Mouse (Mus musculus) olfactory bulb, adult 2 months (tissue): ENCODE measurements at regions not wholly inside any gene's neighbourhood (a gene's known extent, or its start where the extent isn't known, plus 50 kb on each side); places are given as distances from the start of the nearest gene placed in this dataset.

ENCODE experiments used
- H3K27ac ChIP-seq: fragments of 200-500 bp; 2 replicates; pipeline ENCODE4 v1.5.1; 2012; ENCODE audit warnings: low read depth, low read length; ENCODE audit not compliant: insufficient read depth
- H3K4me1 ChIP-seq: fragments of 200-500 bp; 2 replicates; pipeline ENCODE4 v1.6.1; 2012; ENCODE audit warnings: low read length; ENCODE audit not compliant: control insufficient read depth, insufficient read depth
- H3K4me3 ChIP-seq: fragments of 200-500 bp; 2 replicates; pipeline ENCODE4 v1.5.1; 2012; ENCODE audit warnings: mild to moderate bottlenecking, low read depth, low read length, moderate library complexity; ENCODE audit not compliant: insufficient read depth
- CTCF ChIP-seq: fragments of 200-500 bp; IDR thresholded peaks from 2 replicates; pipeline ENCODE4 v1.5.1; 2012; ENCODE audit warnings: low read depth, mild to moderate bottlenecking, low read length, moderate library complexity; ENCODE audit not compliant: insufficient read depth
- POLR2A ChIP-seq: fragments of 200-500 bp; IDR thresholded peaks from 2 replicates; pipeline ENCODE4 v1.6.1; 2012; ENCODE audit warnings: mild to moderate bottlenecking, low read depth, low read length, moderate library complexity; ENCODE audit not compliant: insufficient read depth
- WGBS: fragments of 180-500 bp; shearing (Covaris S2); methylation state at CpG from one replicate; pipeline ENCODE4 v1.1.7; 2018; 5-methylcytosine and 5-hydroxymethylcytosine counted together

DNA sequence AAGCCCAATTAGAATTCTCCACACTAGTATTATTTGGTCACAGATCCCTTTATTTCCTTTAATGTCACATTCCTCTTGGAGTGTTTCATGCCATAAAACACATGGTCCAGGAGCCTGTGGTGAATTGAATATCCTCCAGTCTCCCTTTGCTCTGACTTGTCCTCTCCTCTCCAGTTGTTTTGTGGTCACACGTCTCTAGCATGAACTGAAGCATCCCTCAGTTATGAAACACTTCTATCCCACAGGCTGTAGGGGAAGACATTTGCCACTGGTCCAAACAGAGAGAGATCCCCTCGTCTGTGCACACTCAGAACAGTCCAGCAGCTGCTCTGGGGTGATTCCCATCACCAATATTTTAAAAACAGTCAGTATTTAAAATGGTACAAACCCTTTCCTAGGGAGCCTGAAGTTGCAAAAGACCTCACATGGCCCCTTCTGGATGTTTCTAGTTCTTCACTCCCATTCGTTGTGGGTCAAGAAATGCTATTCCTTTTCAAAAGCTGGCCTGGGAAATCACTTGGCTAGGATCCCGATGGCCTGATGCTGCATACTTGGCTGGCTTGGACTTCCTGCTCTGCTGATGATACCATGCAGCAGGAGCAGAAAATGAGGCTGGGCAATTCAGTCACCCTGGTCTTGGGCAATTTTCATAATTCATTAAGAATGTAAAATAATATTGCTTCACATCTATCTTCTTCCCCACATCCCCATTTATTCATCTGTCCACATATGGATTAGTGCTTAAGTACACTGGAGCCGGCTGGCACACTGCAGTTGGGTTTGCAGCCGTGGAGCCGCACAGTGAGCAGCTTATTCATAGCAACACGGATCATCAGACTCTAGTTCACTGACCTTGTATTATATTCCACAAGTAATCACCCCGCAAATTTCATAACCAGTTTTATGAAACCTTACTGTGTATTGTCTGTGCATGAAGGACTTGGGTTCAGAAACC is 83.1 kb upstream of the Adamts9 start:
- TF ChIP-seq CTCF (no peak), POLR2A (no peak)
- WGBS: 72% methylated on average over 9 of the region's 9 CpGs

DNA sequence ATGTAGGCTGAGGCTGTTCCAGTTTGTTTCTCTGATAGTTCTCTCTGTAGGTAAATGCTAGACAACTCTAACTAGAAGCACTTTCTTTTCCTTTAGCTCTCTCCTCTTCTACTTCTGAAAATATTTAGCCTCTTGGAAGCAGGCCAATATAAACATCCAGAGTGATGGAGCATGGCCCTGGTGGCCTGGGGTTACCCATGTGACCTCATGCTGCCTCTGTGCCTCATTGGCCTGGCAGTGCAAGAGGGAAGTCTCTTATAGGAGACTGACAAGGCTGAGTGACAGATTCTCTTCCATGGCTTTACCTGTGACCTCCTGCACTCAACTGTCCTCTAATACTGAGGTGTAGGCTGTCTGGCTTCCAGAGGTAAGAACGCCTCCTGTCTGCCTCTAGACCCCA is 71.2 kb upstream of the Adamts9 start:
- no peak overlapping the region for H3K27ac ChIP-seq
- H3K4me3 ChIP-seq: no peak overlapping the region
- 90% methylated on average over 1 of the region's 1 CpGs for WGBS
- TF ChIP-seq CTCF: no peak
- TF ChIP-seq POLR2A: no peak
- H3K4me1 ChIP-seq: no peaks in the 10 kb centered on the region

More for the DNA sequence above, 83.1 kb upstream of the Adamts9 start:
- Histone ChIP-seq H3K27ac (no peak overlapping the region), H3K4me3 (no peak overlapping the region), H3K4me1 (no peaks in the 10 kb centered on the region)

DNA sequence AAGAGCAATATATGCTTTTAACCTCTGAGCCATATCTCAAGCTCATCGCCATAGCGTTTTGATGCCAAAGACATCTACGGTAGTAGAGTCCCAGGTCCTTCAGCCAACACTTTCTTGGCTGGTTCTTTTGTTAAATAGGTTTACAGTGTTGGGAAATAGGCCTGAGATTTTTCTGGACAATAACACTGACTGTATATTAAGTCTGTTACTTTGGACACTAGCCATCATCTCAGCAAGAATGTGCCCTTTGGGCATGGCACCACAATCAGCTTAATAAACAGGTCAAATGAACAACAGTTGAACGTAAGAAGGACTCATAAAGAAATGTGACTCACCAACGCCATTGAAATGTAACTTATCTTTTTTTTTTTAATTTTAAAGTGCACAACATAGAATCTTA is 68.6 kb upstream of the Adamts9 start:
- WGBS: 91% methylated on average over 5 of the region's 5 CpGs
- no peak for TF ChIP-seq CTCF
- TF ChIP-seq POLR2A: no peak
- no peak overlapping the region for H3K4me3 ChIP-seq
- no peaks in the 10 kb centered on the region for H3K4me1 ChIP-seq
- no peak overlapping the region for H3K27ac ChIP-seq

DNA sequence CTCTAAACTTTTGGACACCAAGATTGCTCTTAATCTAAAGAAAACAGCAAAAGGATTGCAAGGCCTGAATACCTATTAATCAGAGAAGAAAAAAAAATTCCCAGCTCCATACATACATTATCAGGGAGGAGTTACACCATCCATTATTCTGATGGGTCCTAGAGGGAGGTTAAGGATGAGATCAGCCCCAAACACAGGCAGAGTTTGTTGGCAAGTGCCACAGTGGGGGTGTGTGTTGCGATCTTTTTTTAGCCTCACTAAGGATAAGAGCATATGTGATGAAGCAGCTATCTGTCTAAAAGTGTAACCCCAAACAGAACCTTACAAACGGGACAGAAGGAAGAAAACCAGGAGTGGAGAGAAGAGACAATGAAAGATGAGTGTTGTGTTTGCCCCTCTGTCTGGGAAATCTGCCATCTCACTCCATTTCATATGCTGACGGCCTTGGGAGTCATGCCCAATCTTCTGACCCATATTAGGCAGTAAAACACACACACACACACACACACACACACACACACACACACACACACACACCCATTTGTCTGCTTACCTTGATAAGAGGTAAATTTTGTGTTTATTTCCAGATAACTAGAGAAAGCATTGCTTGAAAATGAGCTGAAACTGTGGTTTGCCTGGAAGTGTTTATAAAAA is 61.4 kb upstream of the Adamts9 start:
- Histone ChIP-seq H3K4me3 (no peak overlapping the region), H3K4me1 (no peaks in the 10 kb centered on the region), H3K27ac (no peak overlapping the region)
- 51% methylated on average over 3 of the region's 3 CpGs for whole genome bisulfite sequencing
- TF ChIP-seq CTCF (no peak), POLR2A (no peak)

DNA sequence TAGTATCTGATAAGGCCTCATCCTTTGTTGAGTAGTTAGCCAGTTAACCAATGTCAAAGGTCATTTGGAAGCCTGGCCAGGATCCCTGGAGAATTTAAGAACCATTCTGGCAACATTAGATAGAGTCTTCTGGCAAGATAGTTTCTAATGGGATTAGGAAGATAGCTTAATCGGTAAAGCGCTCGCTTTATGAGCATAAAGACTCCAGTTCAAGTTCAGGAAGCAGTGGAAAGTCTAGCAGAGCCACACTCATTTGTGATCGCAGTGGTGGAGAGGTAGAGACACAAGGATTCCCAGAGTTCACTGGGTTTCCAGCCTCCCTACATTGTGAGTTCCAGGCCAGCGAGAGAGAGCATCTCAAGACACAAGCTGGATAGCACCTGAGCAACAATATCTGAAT is 60.5 kb upstream of the Adamts9 start:
- WGBS: 99% methylated on average over 5 of the region's 5 CpGs
- Histone ChIP-seq H3K4me3 (no peak overlapping the region), H3K27ac (no peak overlapping the region), H3K4me1 (no peaks in the 10 kb centered on the region)
- TF ChIP-seq CTCF: no peak
- TF ChIP-seq POLR2A: no peak

DNA sequence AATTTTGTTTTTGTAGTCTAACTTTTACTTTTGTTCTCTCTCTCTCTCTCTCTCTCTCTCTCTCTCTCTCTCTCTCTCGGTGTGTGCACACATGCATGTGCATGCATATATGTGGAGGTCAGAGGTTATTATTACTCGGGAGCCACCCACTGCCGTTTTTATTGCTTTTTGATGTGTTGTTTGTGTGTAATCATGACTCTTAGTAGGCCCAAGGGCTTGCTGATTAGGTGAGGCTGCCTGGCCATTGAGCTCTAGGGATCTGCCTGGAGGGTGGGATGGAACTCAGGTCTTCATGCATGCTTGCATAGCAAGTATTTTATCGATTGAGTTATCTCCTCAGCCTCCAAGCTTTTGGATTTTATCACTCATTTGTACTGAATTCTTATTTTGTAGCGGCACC is 50.4 kb upstream of the Adamts9 start:
- WGBS: 86% methylated on average over 5 of the region's 5 CpGs
- Histone ChIP-seq H3K4me1 (peaks cover 3% of the 10 kb centered on the region), H3K27ac (no peak overlapping the region), H3K4me3 (no peak overlapping the region)
- TF ChIP-seq POLR2A (no peak), CTCF (no peak)
